Mouse (Mus musculus) ES-Bruce4 (cell line): ENCODE measurements at regions not wholly inside any gene's neighbourhood (a gene's known extent, or its start where the extent isn't known, plus 50 kb on each side); places are given as distances from the start of the nearest gene placed in this dataset.

Experiments used
- H3K27ac ChIP-seq: 2 replicates; pipeline ENCODE4 v1.5.1; 2012; ENCODE audit warnings: low read length, inconsistent platforms; ENCODE audit not compliant: insufficient read depth
- H3K27me3 ChIP-seq: 2 replicates; pipeline ENCODE4 v1.6.1; 2012; ENCODE audit warnings: mild to moderate bottlenecking, low read length, inconsistent platforms; ENCODE audit not compliant: control insufficient read depth, poor library complexity, insufficient read depth, severe bottlenecking
- H3K36me3 ChIP-seq: 2 replicates; pipeline ENCODE4 v1.6.1; 2012; ENCODE audit warnings: inconsistent platforms, mild to moderate bottlenecking, low read length, moderate library complexity; ENCODE audit not compliant: control insufficient read depth, poor library complexity, insufficient read depth, severe bottlenecking
- H3K4me1 ChIP-seq: one replicate; pipeline ENCODE4 v1.8.1; 2011; ENCODE audit warnings: low read length; ENCODE audit not compliant: control insufficient read depth, insufficient read depth
- H3K4me3 ChIP-seq: 2 replicates; pipeline ENCODE4 v1.5.1; 2011; ENCODE audit warnings: low read depth, mild to moderate bottlenecking, low read length
- H3K9ac ChIP-seq: 2 replicates; pipeline ENCODE4 v1.6.1; 2012; ENCODE audit warnings: low read depth, mild to moderate bottlenecking, inconsistent platforms; ENCODE audit not compliant: poor library complexity, severe bottlenecking
- H3K9me3 ChIP-seq: replicated peaks from 2 replicates; pipeline ENCODE4 v1.6.1; 2012; ENCODE audit warnings: mild to moderate bottlenecking, low read length, inconsistent platforms; ENCODE audit not compliant: control insufficient read depth, poor library complexity, insufficient read depth, severe bottlenecking
- CTCF ChIP-seq: IDR thresholded peaks from one replicate; pipeline ENCODE4 v1.8.1; 2011; ENCODE audit warnings: low read depth, low read length
- EP300 ChIP-seq: IDR thresholded peaks from 2 replicates; pipeline ENCODE4 v1.6.1; 2011; ENCODE audit warnings: low read depth, low read length; ENCODE audit not compliant: insufficient read depth
- POLR2A ChIP-seq: IDR thresholded peaks from one replicate; pipeline ENCODE4 v1.8.1; 2011; ENCODE audit warnings: low read length; ENCODE audit not compliant: insufficient read depth

GRCm38 (mm10) chr13:44555979-44556378, 173.3 kb upstream of the Jarid2 start:
- TF ChIP-seq EP300 (no peak), POLR2A (no peak), CTCF (no peak)
- H3K27me3 ChIP-seq = no peaks in the 10 kb centered on the region
- H3K9me3 ChIP-seq = no peaks in the 10 kb centered on the region
- no peaks in the 10 kb centered on the region for H3K36me3 ChIP-seq
- H3K4me1 ChIP-seq = no peaks in the 10 kb centered on the region
- H3K4me3 ChIP-seq = no peak overlapping the region
- no peak overlapping the region for H3K27ac ChIP-seq
- no peak overlapping the region for H3K9ac ChIP-seq

DNA sequence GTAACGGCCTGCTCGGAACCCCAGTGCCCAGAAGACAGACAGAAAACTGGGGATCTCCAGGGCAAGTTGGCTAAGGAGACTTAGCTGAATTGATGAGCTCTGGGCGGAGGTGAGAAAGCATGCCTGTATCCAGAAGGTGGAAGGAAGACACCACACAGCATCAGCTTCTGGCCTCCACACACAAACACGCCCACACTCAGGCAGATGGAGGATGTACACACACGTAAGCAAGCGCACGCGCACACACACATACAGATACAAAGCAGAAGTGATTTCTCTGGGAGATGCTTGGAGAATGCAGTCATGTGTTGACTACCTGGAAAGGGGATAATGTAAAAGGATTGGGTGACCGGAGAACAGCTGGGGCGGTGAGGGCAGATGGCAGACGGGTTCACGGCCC, 171.2 kb upstream of the Jarid2 start:
- Histone ChIP-seq H3K36me3 (no peaks in the 10 kb centered on the region), H3K27me3 (no peaks in the 10 kb centered on the region), H3K27ac (no peak overlapping the region), H3K9ac (no peak overlapping the region), H3K4me1 (no peaks in the 10 kb centered on the region), H3K9me3 (no peaks in the 10 kb centered on the region), H3K4me3 (no peak overlapping the region; the same call in 1 of the 2 replicates)
- TF ChIP-seq POLR2A (no peak), CTCF (no peak), EP300 (no peak)

GRCm38 (mm10) chr13:44558491-44559177, 170.6 kb upstream of the Jarid2 start:
- TF ChIP-seq CTCF = no peak
- H3K27ac ChIP-seq = no peak overlapping the region
- H3K27me3 ChIP-seq = no peaks in the 10 kb centered on the region
- no peaks in the 10 kb centered on the region for H3K9me3 ChIP-seq
- H3K4me3 ChIP-seq = peak overlapping the region; percentile 52
- no peak overlapping the region for H3K9ac ChIP-seq
- H3K4me1 ChIP-seq = no peaks in the 10 kb centered on the region
- H3K36me3 ChIP-seq = no peaks in the 10 kb centered on the region

DNA sequence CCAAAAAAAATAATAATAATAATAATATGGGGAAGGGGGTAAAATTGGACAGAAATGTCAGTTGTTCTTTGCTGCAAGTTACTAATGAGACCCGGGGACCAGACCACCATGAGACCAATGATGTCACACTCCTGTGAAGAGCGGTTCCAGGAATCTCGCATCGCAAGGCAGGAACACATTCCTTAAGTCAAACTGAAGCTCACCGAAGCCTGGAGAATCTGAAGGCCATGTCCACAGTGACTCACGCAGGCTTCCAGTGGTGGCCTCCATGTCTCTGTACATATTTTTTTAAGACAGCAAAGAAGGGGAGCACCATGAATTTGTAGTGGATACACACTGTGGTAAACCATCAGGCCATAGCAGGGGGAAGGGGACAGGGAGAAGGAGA, 170.1 kb upstream of the Jarid2 start:
- H3K36me3 ChIP-seq = no peaks in the 10 kb centered on the region

GRCm38 (mm10) chr13:44559706-44560105, 169.6 kb upstream of the Jarid2 start:
- Histone ChIP-seq H3K36me3 (no peaks in the 10 kb centered on the region), H3K4me3 (no peak overlapping the region), H3K4me1 (peaks cover 3% of the 10 kb centered on the region), H3K9me3 (no peaks in the 10 kb centered on the region), H3K27ac (no peak overlapping the region), H3K27me3 (no peaks in the 10 kb centered on the region), H3K9ac (no peak overlapping the region)
- no peak for TF ChIP-seq CTCF
- TF ChIP-seq EP300 = no peak
- no peak for TF ChIP-seq POLR2A

More for the DNA sequence above, 170.1 kb upstream of the Jarid2 start:
- Histone ChIP-seq H3K9me3 (no peaks in the 10 kb centered on the region), H3K27ac (no peak overlapping the region), H3K9ac (no peak overlapping the region), H3K27me3 (no peaks in the 10 kb centered on the region), H3K4me1 (no peaks in the 10 kb centered on the region), H3K4me3 (no peak overlapping the region)
- TF ChIP-seq EP300 = no peak
- TF ChIP-seq POLR2A = no peak
- no peak for TF ChIP-seq CTCF

GRCm38 (mm10) chr13:44564705-44565104, 164.6 kb upstream of the Jarid2 start:
- Histone ChIP-seq H3K27me3 (no peaks in the 10 kb centered on the region), H3K4me3 (no peak overlapping the region), H3K36me3 (no peaks in the 10 kb centered on the region), H3K27ac (no peak overlapping the region), H3K4me1 (peaks cover 3% of the 10 kb centered on the region), H3K9me3 (no peaks in the 10 kb centered on the region), H3K9ac (no peak overlapping the region)
- TF ChIP-seq POLR2A (no peak), EP300 (no peak), CTCF (no peak)
